Mouse (Mus musculus) lung, postnatal 0 days (tissue): Measurements from ENCODE around the gene Prss35. TPM values are rescaled to one million over a fixed set of nuclear protein-coding genes. Genes with fewer than 3 reads are reported as not detected.

Experiments used
- ATAC-seq: fragments of 200-750 bp; cut with Nextera tagmentation; 2 replicates; pipeline ENCODE4 v1.8.0; 2017; ENCODE audit warnings: moderate library complexity
- DNase-seq: peaks from one replicate; pipeline ENCODE4 v3.0.0-alpha.2; 2016; ENCODE audit warnings: low spot score
- H3K27ac ChIP-seq: fragments of 300-500 bp; sonication (generic); 2 replicates; pipeline ENCODE4 v1.5.1; 2014; ENCODE audit warnings: antibody characterized with exemption, mild to moderate bottlenecking, low read length, mixed read lengths
- H3K27me3 ChIP-seq: fragments of 300-500 bp; sonication (generic); replicated peaks from 2 replicates; pipeline ENCODE4 v1.6.1; 2014; ENCODE audit warnings: low read length, mixed read lengths; ENCODE audit not compliant: insufficient read depth
- H3K36me3 ChIP-seq: fragments of 300-500 bp; sonication (generic); 2 replicates; pipeline ENCODE4 v1.6.1; 2014; ENCODE audit warnings: low read length, mixed read lengths; ENCODE audit not compliant: insufficient read depth
- H3K4me1 ChIP-seq: fragments of 300-500 bp; sonication (generic); 2 replicates; pipeline ENCODE4 v1.6.1; 2014; ENCODE audit warnings: antibody characterized with exemption, low read depth, low read length, mixed read lengths; ENCODE audit not compliant: insufficient read depth
- H3K4me2 ChIP-seq: fragments of 300-500 bp; sonication (generic); replicated peaks from 2 replicates; pipeline ENCODE4 v1.6.1; 2014; ENCODE audit warnings: low read depth, mild to moderate bottlenecking, low read length, moderate library complexity, mixed read lengths
- H3K4me3 ChIP-seq: fragments of 300-500 bp; sonication (generic); 2 replicates; pipeline ENCODE4 v1.5.1; 2014; ENCODE audit warnings: low read depth, low read length
- H3K9ac ChIP-seq: fragments of 300-500 bp; sonication (generic); replicated peaks from 2 replicates; pipeline ENCODE4 v1.6.1; 2014; ENCODE audit warnings: low read depth, mild to moderate bottlenecking
- H3K9me3 ChIP-seq: fragments of 300-500 bp; sonication (generic); 2 replicates; pipeline ENCODE4 v1.6.1; 2016; ENCODE audit warnings: low read length, mixed read lengths
- CTCF ChIP-seq: IDR thresholded peaks from 2 replicates; pipeline ENCODE4 v1.5.1; 2016; ENCODE audit warnings: antibody characterized with exemption, mild to moderate bottlenecking
- EP300 ChIP-seq: IDR thresholded peaks from 2 replicates; pipeline ENCODE4 v1.6.1; 2016; ENCODE audit warnings: antibody characterized with exemption, mild to moderate bottlenecking, control low read depth
- WGBS: fragments of 180-500 bp; shearing (Covaris S2); extraction: QIAGEN DNeasy Blood & Tissue Kit; methylation state at CpG from one replicate; pipeline ENCODE4 v1.1.7; 2014; 5-methylcytosine and 5-hydroxymethylcytosine counted together
- polyA plus RNA-seq: library from polyadenylated mRNA; unstranded; fragments of >200 nt; fragmentation: Nextera tagmentation; extraction: Ambion mirVana; gene quantifications from 2 replicates; pipeline ENCODE4 v1.2.1, GENCODE M21; 2015

Gene Prss35
- polyA plus RNA-seq, 1 experiment from 2014 or later, result 18.0 TPM

- Histone ChIP-seq H3K27me3 (no peaks in the 10 kb centered on the region), H3K4me3 (no peak overlapping the region), H3K36me3 (no peaks in the 10 kb centered on the region), H3K9ac (no peak overlapping the region), H3K9me3 (no peaks in the 10 kb centered on the region), H3K4me1 (no peaks in the 10 kb centered on the region), H3K4me2 (no peak overlapping the region), H3K27ac (no peak overlapping the region)
- DNase-seq (no peak), ATAC-seq (no peak)
- TF ChIP-seq EP300, result no peak
- 96% methylated on average over 8 of the region's 8 CpGs for WGBS
These were observed 4.6 kb upstream of the Prss35 start for GRCm38 (mm10) chr9:86738801-86739200.

GRCm38 (mm10) chr9:86739971-86740370, 3.5 kb upstream of the Prss35 start:
- TF ChIP-seq EP300 (no peak), CTCF (no peak)
- 42% methylated on average over 3 of the region's 3 CpGs for WGBS
- DNase-seq (no peak), ATAC-seq (no peak)
- H3K4me1 ChIP-seq, result no peaks in the 10 kb centered on the region
- no peaks in the 10 kb centered on the region for H3K36me3 ChIP-seq
- H3K27me3 ChIP-seq, result no peaks in the 10 kb centered on the region
- H3K9me3 ChIP-seq, result no peaks in the 10 kb centered on the region
- H3K27ac ChIP-seq, result no peak overlapping the region
- H3K9ac ChIP-seq, result no peak overlapping the region
- H3K4me3 ChIP-seq, result no peak overlapping the region
- no peak overlapping the region for H3K4me2 ChIP-seq

- TF ChIP-seq CTCF, result no peak
- TF ChIP-seq EP300, result no peak
- Histone ChIP-seq H3K9ac (no peak overlapping the region), H3K36me3 (no peaks in the 10 kb centered on the region), H3K4me3 (0 out of 2 replicates have a peak overlapping the region, but pooled peaks have one; percentile 5), H3K27me3 (no peaks in the 10 kb centered on the region), H3K9me3 (no peaks in the 10 kb centered on the region), H3K4me1 (no peaks in the 10 kb centered on the region), H3K27ac (no peak overlapping the region), H3K4me2 (peak overlapping the region; percentile 37; the same call in 1 of the 2 replicates)
- 26% methylated on average over 5 of the region's 5 CpGs for WGBS
- DNase-seq (no peak), ATAC-seq (no peak)
These were observed 592 bp downstream of the Prss35 start for GRCm38 (mm10) chr9:86744041-86744440.

DNA sequence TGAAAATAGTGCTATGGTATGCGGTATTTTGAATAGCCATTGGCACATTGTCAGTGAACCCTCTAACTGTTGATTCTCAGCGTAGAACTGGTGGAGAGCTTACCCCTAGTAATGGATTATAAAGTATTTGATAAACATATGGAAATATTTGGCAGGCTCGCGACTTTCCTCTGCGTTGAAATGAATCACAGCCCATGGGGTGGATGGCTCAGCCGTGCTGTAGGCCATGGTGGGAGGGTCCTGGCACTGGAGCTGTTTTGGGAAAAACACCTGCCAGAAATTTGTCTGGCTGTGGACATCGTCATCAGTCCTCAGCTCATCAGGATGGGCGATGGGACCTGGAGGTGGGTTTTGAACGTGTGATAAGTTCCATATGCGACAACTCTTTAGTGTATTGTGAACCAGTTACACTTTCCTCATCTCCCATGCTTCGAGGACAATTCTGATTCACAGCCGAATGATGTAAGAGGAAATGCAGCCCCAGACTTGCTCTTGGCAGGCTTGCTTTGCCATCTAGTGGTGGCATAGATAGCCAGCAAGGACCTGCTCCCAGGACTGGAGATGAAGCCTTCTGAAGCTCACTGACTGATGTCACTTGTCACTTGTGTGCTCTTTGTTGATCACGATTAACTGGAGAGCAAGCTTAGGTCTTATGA, 2.6 kb downstream of the Prss35 start:
- H3K9ac ChIP-seq, result no peak overlapping the region
- WGBS, result 18% methylated on average over 13 of the region's 13 CpGs
- H3K36me3 ChIP-seq, result no peaks in the 10 kb centered on the region
- H3K27ac ChIP-seq, result no peak overlapping the region
- ATAC-seq (peak; percentile 83), DNase-seq (peak; percentile 94)
- H3K9me3 ChIP-seq, result no peaks in the 10 kb centered on the region
- TF ChIP-seq CTCF (peak; percentile 99), EP300 (no peak)
- no peak overlapping the region for H3K4me3 ChIP-seq
- H3K27me3 ChIP-seq, result no peaks in the 10 kb centered on the region
- no peak overlapping the region for H3K4me2 ChIP-seq
- no peaks in the 10 kb centered on the region for H3K4me1 ChIP-seq

DNA sequence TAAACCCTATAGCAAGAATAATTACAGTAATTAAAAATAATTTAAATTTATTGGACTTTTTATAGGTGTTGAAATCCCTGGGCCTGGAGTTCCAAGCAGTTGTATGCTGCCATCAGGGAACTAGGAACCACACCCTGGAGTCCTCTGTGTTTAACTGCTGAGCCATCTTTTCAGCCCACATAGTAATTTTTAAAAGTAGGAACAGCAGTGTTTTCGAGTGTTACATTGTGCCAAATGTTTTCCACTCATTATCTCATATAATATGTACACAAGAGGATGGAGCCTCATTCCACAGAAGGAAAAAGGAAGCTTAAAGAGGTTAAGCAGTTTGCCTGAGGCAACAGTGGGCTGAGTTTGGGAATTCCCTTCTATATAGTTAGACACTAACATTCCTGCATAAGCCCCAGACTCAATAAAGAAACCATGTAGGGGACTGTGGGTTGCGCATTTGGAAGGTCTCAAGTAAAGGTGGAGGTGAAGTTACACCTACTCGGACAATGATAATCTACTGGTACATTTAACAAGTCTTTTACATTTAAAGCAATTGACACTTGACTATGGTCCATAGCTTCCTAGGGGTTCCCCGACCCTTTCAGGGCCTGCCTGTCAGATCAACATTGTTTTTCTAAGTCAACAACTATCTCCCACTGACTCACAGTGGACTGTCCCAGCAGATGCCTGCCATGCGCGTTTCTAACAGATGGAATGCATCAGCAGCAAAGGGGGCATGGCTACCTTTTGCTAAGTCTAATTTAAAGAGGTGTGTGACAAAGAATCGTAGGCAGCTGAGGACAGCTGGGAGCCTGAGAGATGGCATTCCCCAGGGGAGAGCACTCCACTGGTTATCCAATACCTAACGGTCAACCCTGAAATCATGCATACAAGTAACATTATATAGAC, 19.3 kb downstream of the Prss35 start:
- no peak overlapping the region for H3K4me2 ChIP-seq
- H3K36me3 ChIP-seq, result no peaks in the 10 kb centered on the region
- WGBS, result 40% methylated on average over 8 of the region's 8 CpGs
- no peak overlapping the region for H3K4me3 ChIP-seq
- ATAC-seq (no peak), DNase-seq (no peak)
- H3K4me1 ChIP-seq, result no peaks in the 10 kb centered on the region
- H3K9ac ChIP-seq, result no peak overlapping the region
- no peaks in the 10 kb centered on the region for H3K27me3 ChIP-seq
- TF ChIP-seq CTCF (no peak), EP300 (no peak)
- H3K9me3 ChIP-seq, result no peaks in the 10 kb centered on the region
- no peak overlapping the region for H3K27ac ChIP-seq

GRCm38 (mm10) chr9:86764002-86764401, 20.6 kb downstream of the Prss35 start:
- ATAC-seq, result no peak
- TF ChIP-seq CTCF, result no peak
- Histone ChIP-seq H3K9me3 (no peaks in the 10 kb centered on the region), H3K4me1 (no peaks in the 10 kb centered on the region), H3K4me2 (no peak overlapping the region), H3K4me3 (no peak overlapping the region), H3K27ac (no peak overlapping the region), H3K27me3 (no peaks in the 10 kb centered on the region), H3K9ac (no peak overlapping the region), H3K36me3 (no peaks in the 10 kb centered on the region)
- DNase-seq, result no peak
- WGBS, result 61% methylated on average over 2 of the region's 2 CpGs
